Mouse (Mus musculus) MEL (cell line): ENCODE measurements around the gene Tmem9. TPM values are rescaled to one million over a fixed set of nuclear protein-coding genes. Genes with fewer than 3 reads are reported as not detected.

Source experiments
- DNase-seq: peaks from one replicate; pipeline ENCODE4 v3.0.0; 2011; ENCODE audit warnings: low read depth, low spot score
- H3K27ac ChIP-seq: 2 replicates; pipeline ENCODE4 v1.5.1; 2012; ENCODE audit warnings: low read depth, mild to moderate bottlenecking, control low read depth, low read length, moderate library complexity; ENCODE audit not compliant: control insufficient read depth
- H3K27me3 ChIP-seq, 2 experiments: fragments of 150-350 bp in 1 of 2; sonication (generic) in 1 of 2; 2 replicates each; pipeline ENCODE4 v1.6.1; 2012; ENCODE audit warnings: low read length in 2 of 2, mild to moderate bottlenecking in 2 of 2, improper control_type of control experiment in 1 of 2, moderate library complexity in 1 of 2; ENCODE audit not compliant: insufficient read depth in 2 of 2, control insufficient read depth in 1 of 2
- H3K36me3 ChIP-seq, 2 experiments: 2 replicates each; pipeline ENCODE4 v1.6.1; 2012 to 2014; ENCODE audit warnings: low read length in 2 of 2, improper control_type of control experiment in 1 of 2, inconsistent platforms in 1 of 2, mild to moderate bottlenecking in 1 of 2; ENCODE audit not compliant: insufficient read depth in 2 of 2, control insufficient read depth in 1 of 2
- H3K4me1 ChIP-seq, 2 experiments: fragments of 150-350 bp in 1 of 2; sonication (generic) in 1 of 2; 2 replicates each; pipeline ENCODE4 v1.6.1; 2012; ENCODE audit warnings: low read length in 2 of 2, improper control_type of control experiment in 1 of 2, mild to moderate bottlenecking in 1 of 2; ENCODE audit not compliant: insufficient read depth in 2 of 2, control insufficient read depth in 1 of 2
- H3K4me3 ChIP-seq, 2 experiments: fragments of 150-350 bp in 1 of 2; sonication (generic) in 1 of 2; 2 replicates each; pipeline ENCODE4 v1.5.1; 2012; ENCODE audit warnings: low read depth in 2 of 2, low read length in 2 of 2, mild to moderate bottlenecking in 2 of 2, moderate library complexity in 2 of 2, control low read depth in 1 of 2, improper control_type of control experiment in 1 of 2; ENCODE audit not compliant: control insufficient read depth in 1 of 2, insufficient read depth in 1 of 2
- H3K79me2 ChIP-seq: 2 replicates; pipeline ENCODE4 v1.6.1; 2012; ENCODE audit warnings: mild to moderate bottlenecking, low read length, moderate library complexity; ENCODE audit not compliant: control insufficient read depth, poor library complexity, insufficient read depth
- H3K9ac ChIP-seq: 2 replicates; pipeline ENCODE4 v1.6.1; 2012; ENCODE audit warnings: low read depth, mild to moderate bottlenecking, control low read depth, low read length, moderate library complexity; ENCODE audit not compliant: control insufficient read depth, poor library complexity, severe bottlenecking
- H3K9me3 ChIP-seq: fragments of 150-350 bp; sonication (generic); replicated peaks from 2 replicates; pipeline ENCODE4 v1.6.1; 2012; ENCODE audit warnings: mild to moderate bottlenecking, low read length, improper control_type of control experiment, moderate library complexity; ENCODE audit not compliant: insufficient read depth
- BHLHE40 ChIP-seq: IDR thresholded peaks from 2 replicates; pipeline ENCODE4 v1.6.1; 2012; ENCODE audit warnings: low read depth, mild to moderate bottlenecking, inconsistent platforms, low read length, improper control_type of control experiment, borderline replicate concordance
- ELF1 ChIP-seq: IDR thresholded peaks from 2 replicates; pipeline ENCODE4 v1.6.1; 2014; ENCODE audit warnings: low read depth, mild to moderate bottlenecking, inconsistent platforms, low read length, improper control_type of control experiment, moderate library complexity
- ETS1 ChIP-seq: IDR thresholded peaks from 2 replicates; pipeline ENCODE4 v1.6.1; 2012; ENCODE audit warnings: low read depth, mild to moderate bottlenecking, inconsistent platforms, low read length, improper control_type of control experiment, moderate library complexity
- GABPA ChIP-seq: IDR thresholded peaks from 2 replicates; pipeline ENCODE4 v1.6.1; 2012; ENCODE audit warnings: low read depth, mild to moderate bottlenecking, inconsistent platforms, low read length, improper control_type of control experiment, moderate library complexity
- GATA1 ChIP-seq: IDR thresholded peaks from 2 replicates; pipeline ENCODE4 v1.6.1; 2011; ENCODE audit warnings: low read depth, low read length, improper control_type of control experiment
- KAT2A ChIP-seq: conservative IDR thresholded peaks from 2 replicates; pipeline ENCODE4 v1.6.1; 2012; ENCODE audit warnings: low read depth, low read length, improper control_type of control experiment, inconsistent platforms
- MAFK ChIP-seq: IDR thresholded peaks from 2 replicates; pipeline ENCODE4 v1.6.1; 2011; ENCODE audit warnings: low read depth, mild to moderate bottlenecking, low read length, improper control_type of control experiment, borderline replicate concordance
- MAZ ChIP-seq: IDR thresholded peaks from 2 replicates; pipeline ENCODE4 v1.6.1; 2012; ENCODE audit warnings: low read depth, mild to moderate bottlenecking, inconsistent platforms, low read length, improper control_type of control experiment
- MXI1 ChIP-seq: IDR thresholded peaks from 2 replicates; pipeline ENCODE4 v1.6.1; 2011; ENCODE audit warnings: mild to moderate bottlenecking, low read depth, low read length, improper control_type of control experiment
- NELFE ChIP-seq: IDR thresholded peaks from 2 replicates; pipeline ENCODE4 v1.6.1; 2011; ENCODE audit warnings: low read depth, low read length, improper control_type of control experiment
- POLR2AphosphoS2 ChIP-seq: IDR thresholded peaks from 2 replicates; pipeline ENCODE4 v1.6.1; 2011; ENCODE audit warnings: low read length, improper control_type of control experiment
- POLR2AphosphoS5 ChIP-seq: IDR thresholded peaks from 2 replicates; pipeline ENCODE4 v1.6.1; 2012; ENCODE audit warnings: low read depth, borderline replicate concordance, mild to moderate bottlenecking, inconsistent platforms, low read length, moderate library complexity, mixed read lengths
- RCOR1 ChIP-seq: IDR thresholded peaks from 2 replicates; pipeline ENCODE4 v1.6.1; 2012; ENCODE audit warnings: low read depth, mild to moderate bottlenecking, inconsistent platforms, low read length, improper control_type of control experiment
- SMC3 ChIP-seq: IDR thresholded peaks from 2 replicates; pipeline ENCODE4 v1.6.1; 2011; ENCODE audit warnings: low read depth, low read length, improper control_type of control experiment
- TAL1 ChIP-seq: IDR thresholded peaks from 2 replicates; pipeline ENCODE4 v1.6.1; 2012; ENCODE audit warnings: mild to moderate bottlenecking, inconsistent platforms, low read length, moderate library complexity, mixed read lengths
- TBP ChIP-seq: IDR thresholded peaks from 2 replicates; pipeline ENCODE4 v1.8.0; 2011; ENCODE audit warnings: low read depth, low read length, improper control_type of control experiment
- TCF12 ChIP-seq: IDR thresholded peaks from 2 replicates; pipeline ENCODE4 v1.6.1; 2014; ENCODE audit warnings: low read depth, mild to moderate bottlenecking, inconsistent platforms, low read length, improper control_type of control experiment, moderate library complexity
- UBTF ChIP-seq: IDR thresholded peaks from 2 replicates; pipeline ENCODE4 v1.6.1; 2012; ENCODE audit warnings: low read depth, mild to moderate bottlenecking, inconsistent platforms, low read length, improper control_type of control experiment, moderate library complexity, borderline replicate concordance; ENCODE audit not compliant: insufficient read depth
- USF1 ChIP-seq: IDR thresholded peaks from 2 replicates; pipeline ENCODE4 v1.6.1; 2014; ENCODE audit warnings: low read depth, mild to moderate bottlenecking, inconsistent platforms, low read length, improper control_type of control experiment, moderate library complexity
- ZMIZ1 ChIP-seq: IDR thresholded peaks from 2 replicates; pipeline ENCODE4 v1.6.1; 2012; ENCODE audit warnings: low read depth, mild to moderate bottlenecking, inconsistent platforms, low read length, improper control_type of control experiment, moderate library complexity
- polyA plus RNA-seq, 2 experiments: library from polyadenylated mRNA; stranded (reverse) in 1 of 2; unstranded in 1 of 2; fragments of >175 nt in 1 of 2; fragments of >200 nt in 1 of 2; gene quantifications; 2 replicates each; pipeline versions ENCODE4 v1.2.1 to v1.2.4; 2012; ENCODE audit warnings: low replicate concordance in 2 of 2, low read depth in 1 of 2; ENCODE audit not compliant: insufficient read length in 2 of 2, insufficient read depth in 1 of 2, missing spikeins in 1 of 2
- total RNA-seq: library from RNA; depleted of rRNA; stranded (reverse); fragments of 300-350 nt; gene quantifications from 2 replicates; pipeline ENCODE4 v1.2.3, GENCODE M21; 2012; rRNA removed

Tmem9 gene
- total and polyA plus RNA-seq, 3 experiments = 52.2 to 82.9 TPM; not detected in 1

DNA sequence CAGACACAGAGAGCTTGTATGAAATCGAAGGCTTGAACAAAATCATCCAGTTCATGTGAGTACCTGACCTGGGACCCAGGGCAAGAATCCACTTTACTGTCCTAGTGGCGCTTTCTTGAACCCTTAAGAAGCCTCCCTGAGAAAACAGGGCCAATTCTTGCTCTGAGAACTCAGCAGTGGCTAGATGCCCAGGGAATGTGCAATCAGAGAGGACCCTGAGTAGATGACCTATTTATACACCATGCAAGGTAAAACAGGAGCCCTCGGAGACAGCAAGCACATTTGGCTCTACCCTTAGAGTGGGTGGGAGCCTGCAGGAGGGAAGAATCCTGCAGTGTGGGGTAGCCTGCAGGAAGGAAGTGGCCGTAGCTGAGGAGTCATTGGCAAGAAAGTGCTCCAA lies 69.7 kb downstream of the Tmem9 start:
- Histone ChIP-seq H3K27ac (no peak overlapping the region), H3K9me3 (no peaks in the 10 kb centered on the region), H3K36me3 (no peaks in the 10 kb centered on the region), H3K4me1 (no peaks in the 10 kb centered on the region), H3K9ac (no peak overlapping the region), H3K27me3 (no peaks in the 10 kb centered on the region; a peak in 1 of 4 replicates), H3K4me3 (no peak overlapping the region), H3K79me2 (no peaks in the 10 kb centered on the region)
- DNase-seq = no peak
- no peak for TF ChIP-seq MXI1
- no peak for TF ChIP-seq RCOR1
- no peak for TF ChIP-seq POLR2AphosphoS2
- TF ChIP-seq MAZ = no peak
- no peak for TF ChIP-seq UBTF
- no peak for TF ChIP-seq KAT2A
- no peak for TF ChIP-seq ETS1
- TF ChIP-seq TBP = no peak
- TF ChIP-seq ELF1 = no peak
- TF ChIP-seq BHLHE40 = no peak
- no peak for TF ChIP-seq USF1
- TF ChIP-seq POLR2AphosphoS5 = no peak
- TF ChIP-seq TAL1 = no peak
- no peak for TF ChIP-seq GABPA
- no peak for TF ChIP-seq SMC3
- TF ChIP-seq GATA1 = no peak
- TF ChIP-seq TCF12 = no peak
- TF ChIP-seq MAFK = no peak

DNA sequence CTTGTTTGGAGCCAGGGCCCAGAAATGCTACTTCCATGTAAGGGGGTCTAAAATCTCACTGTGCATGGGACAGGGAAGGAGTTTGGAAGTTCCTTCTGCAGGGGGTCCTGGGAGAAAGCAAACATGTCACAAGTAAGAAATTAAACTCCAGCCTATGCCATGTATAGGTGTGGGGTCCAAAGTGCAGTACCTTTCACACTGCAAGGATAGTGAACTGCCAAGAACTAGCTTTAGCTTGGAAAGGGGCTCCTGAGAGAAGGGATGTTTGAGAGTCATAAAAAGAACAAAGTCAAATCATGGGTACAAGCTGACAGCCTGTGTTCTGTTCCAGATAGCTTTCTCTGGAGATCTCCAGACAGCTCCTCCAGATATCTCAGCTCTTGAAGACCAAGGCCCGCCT lies 73.2 kb downstream of the Tmem9 start:
- Histone ChIP-seq H3K9me3 (no peaks in the 10 kb centered on the region), H3K79me2 (no peaks in the 10 kb centered on the region), H3K27ac (no peak overlapping the region), H3K4me3 (no peak overlapping the region), H3K27me3 (peaks cover 0 to 3% of the 10 kb centered on the region in 2 experiments; a peak in 1 of 4 replicates), H3K9ac (no peak overlapping the region), H3K4me1 (no peaks in the 10 kb centered on the region), H3K36me3 (no peaks in the 10 kb centered on the region)
- no peak for DNase-seq
- no peak for TF ChIP-seq NELFE
- TF ChIP-seq ZMIZ1 = no peak

Other genes starting within 250 kb of the Tmem9 start
- 5.5 and 7.7 TPM in 2 replicates for gene Phlda3, start 242.0 kb upstream of the Tmem9 start, total RNA-seq
- gene Phlda3, start 242.0 kb upstream of the Tmem9 start, polyA plus RNA-seq = 10 to 100 TPM in 1 of 2 experiments, not detected in 1; 20.0 TPM
- not detected in 2 replicates for gene Tnni1, start 228.7 kb upstream of the Tmem9 start, total RNA-seq
- gene Tnni1, start 228.7 kb upstream of the Tmem9 start, polyA plus RNA-seq = under 1 TPM in 1 of 2 experiments, not detected in 1; 0.15 TPM
- not detected in 2 replicates for gene Lad1, start 189.6 kb upstream of the Tmem9 start, total RNA-seq
- not detected for gene Lad1, start 189.6 kb upstream of the Tmem9 start, polyA plus RNA-seq
- gene Tnnt2, start 171.8 kb upstream of the Tmem9 start, total RNA-seq = not detected in 2 replicates
- not detected for gene Tnnt2, start 171.8 kb upstream of the Tmem9 start, polyA plus RNA-seq
- gene Pkp1, start 88.9 kb upstream of the Tmem9 start, total RNA-seq = not detected in 2 replicates
- not detected for gene Pkp1, start 88.9 kb upstream of the Tmem9 start, polyA plus RNA-seq
- 0.15 TPM in 1 of 2 replicates, not detected in the other for gene Igfn1, start 1.8 kb upstream of the Tmem9 start, total RNA-seq
- under 1 TPM in 1 of 2 experiments, not detected in 1; 0.14 TPM for gene Igfn1, start 1.8 kb upstream of the Tmem9 start, polyA plus RNA-seq
- not detected in 2 replicates for gene Ascl5, start 42.7 kb downstream of the Tmem9 start, total RNA-seq
- gene Ascl5, start 42.7 kb downstream of the Tmem9 start, polyA plus RNA-seq = not detected
- not detected in 2 replicates for gene Cacna1s, start 44.6 kb downstream of the Tmem9 start, total RNA-seq
- not detected for gene Cacna1s, start 44.6 kb downstream of the Tmem9 start, polyA plus RNA-seq
- 4.0 and 7.6 TPM in 2 replicates for gene Kif21b, start 123.2 kb downstream of the Tmem9 start, total RNA-seq
- gene Kif21b, start 123.2 kb downstream of the Tmem9 start, polyA plus RNA-seq = 10 to 100 TPM in 1 of 2 experiments, not detected in 1; 34.0 TPM
- gene Mroh3, start 204.7 kb downstream of the Tmem9 start, total RNA-seq = not detected in 2 replicates
- not detected for gene Mroh3, start 204.7 kb downstream of the Tmem9 start, polyA plus RNA-seq
- 0.12 and 0.13 TPM in 2 replicates for gene Inava, start 226.1 kb downstream of the Tmem9 start, total RNA-seq
- gene Inava, start 226.1 kb downstream of the Tmem9 start, polyA plus RNA-seq = under 1 TPM in 1 of 2 experiments, not detected in 1; 0.65 TPM